Mouse (Mus musculus) CH12.LX (cell line): Measurements from ENCODE around the gene 1700010B08Rik. TPM values are rescaled to one million over a fixed set of nuclear protein-coding genes. Genes with fewer than 3 reads are reported as not detected.

Experiments used
- DNase-seq: peaks from one replicate; pipeline ENCODE4 v3.0.0-alpha.2; 2013; ENCODE audit errors: extremely low read depth
- H3K27ac ChIP-seq: 2 replicates; pipeline ENCODE4 v1.5.1; 2012; ENCODE audit warnings: low read depth, mild to moderate bottlenecking, control low read depth, moderate library complexity; ENCODE audit not compliant: insufficient read depth
- H3K27me3 ChIP-seq: replicated peaks from 2 replicates; pipeline ENCODE3; 2012; ENCODE audit warnings: inconsistent platforms
- H3K36me3 ChIP-seq, 2 experiments: replicated peaks in 1 of 2; 2 replicates each; pipeline versions ENCODE3 to v1.6.1; 2012; ENCODE audit warnings: inconsistent platforms in 1 of 2, low read length in 1 of 2, mild to moderate bottlenecking in 1 of 2, mixed read lengths in 1 of 2, moderate library complexity in 1 of 2; ENCODE audit not compliant: control insufficient read depth in 1 of 2, insufficient read depth in 1 of 2
- H3K4me1 ChIP-seq, 2 experiments: 2 replicates each; pipeline ENCODE4 v1.6.1; 2012; ENCODE audit warnings: inconsistent platforms in 1 of 2, moderate library complexity in 1 of 2; ENCODE audit not compliant: insufficient read depth in 2 of 2, control insufficient read depth in 1 of 2
- H3K4me2 ChIP-seq: 2 replicates; pipeline ENCODE4 v1.6.1; 2012; ENCODE audit warnings: low read depth, mild to moderate bottlenecking, control low read depth; ENCODE audit not compliant: poor library complexity, insufficient read depth, severe bottlenecking
- H3K4me3 ChIP-seq, 3 experiments: fragments of 150-350 bp in 1 of 3; sonication (generic) in 1 of 3; replicated peaks in 1 of 3; 2 replicates each; pipeline versions ENCODE3 to v1.5.1; 2011 to 2012; ENCODE audit warnings: low read depth in 2 of 3, low read length in 2 of 3, mild to moderate bottlenecking in 2 of 3, moderate library complexity in 2 of 3, control low read depth in 1 of 3, improper control_type of control experiment in 1 of 3, inconsistent platforms in 1 of 3, mixed read lengths in 1 of 3; ENCODE audit not compliant: poor library complexity in 1 of 3
- H3K79me2 ChIP-seq: replicated peaks from 2 replicates; pipeline ENCODE4 v1.6.1; 2012; ENCODE audit warnings: mild to moderate bottlenecking, moderate library complexity; ENCODE audit not compliant: control insufficient read depth, poor library complexity, insufficient read depth, severe bottlenecking; ENCODE audit errors: extremely low read depth
- H3K9ac ChIP-seq: 2 replicates; pipeline ENCODE4 v1.6.1; 2012; ENCODE audit warnings: low read depth, mild to moderate bottlenecking, control low read depth, moderate library complexity; ENCODE audit not compliant: insufficient read depth
- H3K9me3 ChIP-seq: replicated peaks from 2 replicates; pipeline ENCODE3; 2012; ENCODE audit warnings: low read length, inconsistent platforms, mixed read lengths
- CHD1 ChIP-seq: IDR thresholded peaks from 2 replicates; pipeline ENCODE4 v1.6.1; 2012; ENCODE audit warnings: low read depth, low read length, improper control_type of control experiment, inconsistent platforms
- CHD2 ChIP-seq: IDR thresholded peaks from 2 replicates; pipeline ENCODE4 v1.6.1; 2011; ENCODE audit warnings: low read length, improper control_type of control experiment
- CTCF ChIP-seq, 2 experiments: IDR thresholded peaks in 1 of 2; conservative IDR thresholded peaks in 1 of 2; 2 replicates each; pipeline ENCODE4 v1.5.1; 2011 to 2012; ENCODE audit warnings: low read depth in 2 of 2, low read length in 2 of 2, improper control_type of control experiment in 1 of 2, inconsistent platforms in 1 of 2, mild to moderate bottlenecking in 1 of 2, moderate library complexity in 1 of 2
- HCFC1 ChIP-seq: IDR thresholded peaks from 2 replicates; pipeline ENCODE4 v1.6.1; 2012; ENCODE audit warnings: low read depth, mild to moderate bottlenecking, inconsistent platforms, low read length, improper control_type of control experiment
- JUN ChIP-seq: IDR thresholded peaks from 2 replicates; pipeline ENCODE4 v1.6.1; 2011; ENCODE audit warnings: low read depth, mild to moderate bottlenecking, low read length, improper control_type of control experiment, moderate library complexity; ENCODE audit not compliant: insufficient read depth
- JUND ChIP-seq: conservative IDR thresholded peaks from 2 replicates; pipeline ENCODE4 v1.6.1; 2011; ENCODE audit warnings: low read depth, low read length, improper control_type of control experiment
- MAFK ChIP-seq: IDR thresholded peaks from 2 replicates; pipeline ENCODE4 v1.6.1; 2011; ENCODE audit warnings: low read length, improper control_type of control experiment; ENCODE audit not compliant: insufficient replicate concordance
- MAX ChIP-seq: IDR thresholded peaks from 2 replicates; pipeline ENCODE4 v1.6.1; 2011; ENCODE audit warnings: low read length, improper control_type of control experiment
- MAZ ChIP-seq: IDR thresholded peaks from 2 replicates; pipeline ENCODE4 v1.6.1; 2012; ENCODE audit warnings: low read depth, mild to moderate bottlenecking, inconsistent platforms, low read length, improper control_type of control experiment, moderate library complexity
- MXI1 ChIP-seq: IDR thresholded peaks from 2 replicates; pipeline ENCODE4 v1.6.1; 2011; ENCODE audit warnings: mild to moderate bottlenecking, low read depth, low read length, improper control_type of control experiment
- MYC ChIP-seq: IDR thresholded peaks from 2 replicates; pipeline ENCODE4 v1.6.1; 2011; ENCODE audit warnings: low read depth, mild to moderate bottlenecking, improper control_type of control experiment, low read length
- NELFE ChIP-seq: IDR thresholded peaks from 2 replicates; pipeline ENCODE4 v1.6.1; 2011; ENCODE audit warnings: low read depth, low read length, improper control_type of control experiment
- NRF1 ChIP-seq: IDR thresholded peaks from 2 replicates; pipeline ENCODE4 v1.6.1; 2014; ENCODE audit warnings: low read depth, mild to moderate bottlenecking, inconsistent platforms, low read length, improper control_type of control experiment, moderate library complexity
- PAX5 ChIP-seq: IDR thresholded peaks from 2 replicates; pipeline ENCODE4 v1.6.1; 2012; ENCODE audit warnings: low read length, inconsistent platforms, mixed read lengths
- POLR2A ChIP-seq: IDR thresholded peaks from 2 replicates; pipeline ENCODE4 v1.6.1; 2011; ENCODE audit warnings: low read depth, mild to moderate bottlenecking, improper control_type of control experiment, low read length
- POLR2AphosphoS2 ChIP-seq: IDR thresholded peaks from 2 replicates; pipeline ENCODE4 v1.6.1; 2011; ENCODE audit warnings: low read depth, low read length, improper control_type of control experiment
- RAD21 ChIP-seq: IDR thresholded peaks from 2 replicates; pipeline ENCODE4 v1.6.1; 2011; ENCODE audit warnings: low read depth, mild to moderate bottlenecking, low read length, improper control_type of control experiment, moderate library complexity
- RCOR1 ChIP-seq: conservative IDR thresholded peaks from 2 replicates; pipeline ENCODE4 v1.6.1; 2012; ENCODE audit warnings: low read depth, mild to moderate bottlenecking, inconsistent platforms, low read length, improper control_type of control experiment
- SMC3 ChIP-seq: IDR thresholded peaks from 2 replicates; pipeline ENCODE4 v1.6.1; 2011; ENCODE audit warnings: low read depth, low read length, improper control_type of control experiment
- TCF12 ChIP-seq: IDR thresholded peaks from 2 replicates; pipeline ENCODE4 v1.6.1; 2014; ENCODE audit warnings: low read depth, mild to moderate bottlenecking, inconsistent platforms, low read length, improper control_type of control experiment
- UBTF ChIP-seq: IDR thresholded peaks from 2 replicates; pipeline ENCODE4 v1.6.1; 2012; ENCODE audit warnings: low read depth, mild to moderate bottlenecking, inconsistent platforms, low read length, improper control_type of control experiment, moderate library complexity
- USF1 ChIP-seq: IDR thresholded peaks from 2 replicates; pipeline ENCODE4 v1.6.1; 2014; ENCODE audit warnings: low read depth, mild to moderate bottlenecking, inconsistent platforms, low read length, improper control_type of control experiment
- ZC3H11A ChIP-seq: IDR thresholded peaks from 2 replicates; pipeline ENCODE4 v1.6.1; 2012; ENCODE audit warnings: low read depth, mild to moderate bottlenecking, inconsistent platforms, low read length, improper control_type of control experiment
- ZMIZ1 ChIP-seq: IDR thresholded peaks from 2 replicates; pipeline ENCODE4 v1.6.1; 2012; ENCODE audit warnings: low read depth, mild to moderate bottlenecking, inconsistent platforms, low read length, improper control_type of control experiment
- ZNF384 ChIP-seq: IDR thresholded peaks from 2 replicates; pipeline ENCODE4 v1.6.1; 2012; ENCODE audit warnings: low read depth, low read length, improper control_type of control experiment, inconsistent platforms
- dilution Hi-C: fragments of 300-500 bp; cut with MboI; formaldehyde crosslinking; loops from 2 replicates; pipeline ENCODE4 v1.14.3; 2020; ENCODE audit warnings: low sequenced_read_pairs; ENCODE audit not compliant: extremely low pct_unique_long_range_greater_than_20kb, extremely low pct_ligation_motif_present
- in situ Hi-C: fragments of 300-500 bp; cut with MboI; formaldehyde crosslinking; loops from 3 replicates; pipeline ENCODE4 v1.14.3; 2019; ENCODE audit warnings: low sequenced_read_pairs, low pct_ligation_motif_present, low pct_unique_long_range_greater_than_20kb, mixed read lengths
- polyA plus RNA-seq: library from polyadenylated mRNA; unstranded; fragments of >175 nt; gene quantifications from 2 replicates; pipeline ENCODE4 v1.2.1, GENCODE M21; 2012; ENCODE audit warnings: low read depth; ENCODE audit not compliant: insufficient read length
- total RNA-seq, 2 experiments: library from RNA; depleted of rRNA; stranded (reverse); fragments of 300-350 nt in 1 of 2; fragments of >200 nt in 1 of 2; gene quantifications; 2 replicates each; pipeline ENCODE4 v1.2.3; 2012 to 2014

Gene 1700010B08Rik
- total and polyA plus RNA-seq, 3 experiments: not detected

GRCm38 (mm10) chr2:173722251-173722857, 3.1 kb downstream of the 1700010B08Rik start:
- in situ Hi-C loops: no loop called here
- no peak overlapping the region for H3K27ac ChIP-seq
- DNase-seq: no peak
- H3K4me1 ChIP-seq: peaks cover 0 to 4% of the 10 kb centered on the region in 2 experiments; a peak in 1 of 4 replicates
- H3K4me2 ChIP-seq: no peak overlapping the region
- H3K9ac ChIP-seq: no peak overlapping the region
- dilution Hi-C loops: no loop called here
- no peak overlapping the region for H3K4me3 ChIP-seq
- H3K9me3 ChIP-seq: peaks cover 2% of the 10 kb centered on the region
- TF ChIP-seq MAZ: no peak
- no peak for TF ChIP-seq MAX
- no peak for TF ChIP-seq ZMIZ1
- no peak for TF ChIP-seq SMC3
- no peak for TF ChIP-seq RAD21
- TF ChIP-seq MYC: no peak
- no peak for TF ChIP-seq CHD2
- no peak for TF ChIP-seq USF1
- TF ChIP-seq MAFK: no peak
- TF ChIP-seq TCF12: no peak
- TF ChIP-seq RCOR1: no peak
- TF ChIP-seq ZC3H11A: no peak
- TF ChIP-seq HCFC1: no peak
- no peak for TF ChIP-seq POLR2AphosphoS2
- TF ChIP-seq ZNF384: no peak
- no peak for TF ChIP-seq PAX5
- no peak for TF ChIP-seq UBTF
- TF ChIP-seq MXI1: no peak
- TF ChIP-seq JUN: no peak
- TF ChIP-seq NELFE: no peak
- H3K36me3 ChIP-seq: no peaks in the 10 kb centered on the region
- H3K27me3 ChIP-seq: no peaks in the 10 kb centered on the region
- no peaks in the 10 kb centered on the region for H3K79me2 ChIP-seq

- Histone ChIP-seq H3K79me2 (no peaks in the 10 kb centered on the region), H3K27me3 (no peaks in the 10 kb centered on the region), H3K4me2 (no peak overlapping the region), H3K27ac (no peak overlapping the region), H3K9me3 (no peaks in the 10 kb centered on the region), H3K36me3 (no peaks in the 10 kb centered on the region), H3K4me3 (no peak overlapping the region), H3K9ac (no peak overlapping the region), H3K4me1 (peaks cover 0 to 4% of the 10 kb centered on the region in 2 experiments; a peak in 1 of 4 replicates)
- dilution Hi-C loops: no loop called here
- no peak for DNase-seq
- TF ChIP-seq POLR2A: no peak
- no peak for TF ChIP-seq JUND
- TF ChIP-seq CTCF (conservative IDR thresholded peaks at IDR 0.05 in 1 of 2, IDR thresholded peaks at IDR 0.05 in 1 of 2; ENCODE audit: low read depth in 2 of 2, low read length in 2 of 2): no peak
- TF ChIP-seq NRF1: no peak
- no peak for TF ChIP-seq CHD1
- TF ChIP-seq MAZ: no peak
- TF ChIP-seq HCFC1: no peak
- no peak for TF ChIP-seq UBTF
- TF ChIP-seq MAX: no peak
- in situ Hi-C loops: no loop called here
Observed at GRCm38 (mm10) chr2:173724382-173724781, 5.2 kb downstream of the 1700010B08Rik start.
